Mouse (Mus musculus): Measurements from ENCODE around the gene H2-Q1. TPM values are rescaled to one million over a fixed set of nuclear protein-coding genes. Genes with fewer than 3 reads are reported as not detected.
A peak's percentile ranks its signal among the peaks of the same experiment; 100 is the strongest.
"Not testable (repeated sequence)": the region's sequence is repeated elsewhere in the genome, so short reads cannot be mapped to it uniquely, and the experiment has no call there.

The H2-Q1 gene
- polyA plus RNA-seq, 2 experiments, result 0.01 TPM; not detected in 1

DNA sequence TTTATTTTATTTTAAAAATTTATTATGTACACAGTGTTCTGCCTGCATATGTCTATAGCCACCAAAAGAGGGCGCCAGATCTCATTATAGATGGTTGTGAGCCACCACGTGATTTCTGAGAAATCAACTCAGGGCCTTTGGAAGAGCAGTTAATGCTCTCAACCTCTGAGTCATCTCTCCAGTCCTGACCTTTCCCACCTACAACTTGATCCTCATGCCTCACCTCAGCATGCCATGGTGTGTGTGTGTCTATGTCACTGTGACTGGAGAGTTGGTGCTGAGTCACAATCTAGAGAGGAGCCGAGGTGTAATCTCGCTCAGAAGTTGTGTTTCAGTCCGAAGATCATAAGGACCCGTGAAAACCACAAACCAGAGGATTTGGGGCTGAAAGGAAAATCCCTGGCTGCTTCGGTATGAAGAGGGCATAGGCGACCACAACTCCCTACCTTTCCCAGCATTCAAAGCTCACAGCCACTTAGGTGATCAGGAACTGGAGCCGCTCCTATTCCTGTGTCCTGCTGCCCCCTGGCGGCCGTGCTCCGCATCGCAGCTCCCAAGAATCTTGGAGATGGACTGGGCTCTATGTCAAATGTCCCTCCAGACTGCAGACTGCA lies 18.5 kb upstream of the H2-Q1 start:
- 27% methylated on average over 13 of the region's 13 CpGs for WGBS
- no peak overlapping the region for H3K4me3 ChIP-seq (replicated peaks; ENCODE audit: low read length)
- no peak for ATAC-seq (ENCODE audit: low FRiP score, low read depth)

DNA sequence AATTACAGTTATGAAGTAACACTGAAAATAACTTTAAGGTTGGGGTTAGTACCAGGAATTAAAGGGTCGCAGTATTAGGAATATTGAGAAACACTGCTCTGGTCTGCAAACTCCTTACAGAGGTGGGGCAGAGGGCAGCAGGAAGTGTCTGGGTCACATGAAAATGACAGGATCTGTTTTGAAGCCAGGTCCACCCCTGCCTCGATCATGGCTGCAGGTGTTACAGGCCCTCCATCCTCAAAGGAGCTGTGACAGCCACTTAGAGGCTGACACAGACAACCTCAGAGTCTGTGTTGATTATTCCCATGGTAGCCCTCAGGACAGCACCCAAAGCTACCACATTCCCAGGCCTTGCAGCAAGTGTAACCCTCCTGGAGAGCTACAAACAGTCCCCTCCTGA lies 16.9 kb upstream of the H2-Q1 start:
- no peak for TF ChIP-seq POLR2A (IDR thresholded peaks at IDR 0.05; ENCODE audit: borderline replicate concordance, extremely low read depth, insufficient read depth, insufficient read length)
- WGBS, result 76% methylated on average over 2 of the region's 2 CpGs
- Histone ChIP-seq H3K4me3 (replicated peaks; ENCODE audit: low read length) (no peak overlapping the region), H3K27me3 (ENCODE audit: control insufficient read depth, insufficient read depth, low read length) (no peaks in the 10 kb centered on the region), H3K36me3 (ENCODE audit: control insufficient read depth, insufficient read depth, low read length) (no peaks in the 10 kb centered on the region), H3K4me2 (replicated peaks; ENCODE audit: low read depth, low read length, severe bottlenecking) (no peak overlapping the region), H3K27ac (replicated peaks; ENCODE audit: low read depth, low read length) (no peak overlapping the region), H3K4me1 (ENCODE audit: control insufficient read depth, insufficient read depth, low read length) (no peaks in the 10 kb centered on the region), H3K9ac (ENCODE audit: low read depth, low read length, severe bottlenecking) (no peak overlapping the region), H3K9me3 (ENCODE audit: control insufficient read depth, low read length) (no peaks in the 10 kb centered on the region)
- DNase-seq (ENCODE audit: low spot score) (no peak), ATAC-seq (ENCODE audit: low FRiP score, low read depth) (no peak)

More for the DNA sequence above, 18.5 kb upstream of the H2-Q1 start:
- DNase-seq (ENCODE audit: low spot score), result peak; percentile 53
- Histone ChIP-seq H3K4me2 (replicated peaks; ENCODE audit: low read depth, low read length, severe bottlenecking) (no peak overlapping the region), H3K4me1 (ENCODE audit: control insufficient read depth, insufficient read depth, low read length) (no peaks in the 10 kb centered on the region), H3K9me3 (ENCODE audit: control insufficient read depth, low read length) (no peaks in the 10 kb centered on the region), H3K27me3 (ENCODE audit: control insufficient read depth, insufficient read depth, low read length) (no peaks in the 10 kb centered on the region), H3K36me3 (ENCODE audit: control insufficient read depth, insufficient read depth, low read length) (no peaks in the 10 kb centered on the region), H3K9ac (ENCODE audit: low read depth, low read length, severe bottlenecking) (no peak overlapping the region), H3K27ac (replicated peaks; ENCODE audit: low read depth, low read length) (no peak overlapping the region)
- TF ChIP-seq POLR2A (IDR thresholded peaks at IDR 0.05; ENCODE audit: borderline replicate concordance, extremely low read depth, insufficient read depth, insufficient read length), result no peak

- Histone ChIP-seq H3K9ac (ENCODE audit: low read depth, low read length, severe bottlenecking) (no peak overlapping the region), H3K4me2 (replicated peaks; ENCODE audit: low read depth, low read length, severe bottlenecking) (no peak overlapping the region), H3K27ac (replicated peaks; ENCODE audit: low read depth, low read length) (no peak overlapping the region), H3K9me3 (ENCODE audit: control insufficient read depth, low read length) (no peaks in the 10 kb centered on the region), H3K36me3 (ENCODE audit: control insufficient read depth, insufficient read depth, low read length) (no peaks in the 10 kb centered on the region), H3K4me1 (ENCODE audit: control insufficient read depth, insufficient read depth, low read length) (no peaks in the 10 kb centered on the region), H3K4me3 (replicated peaks; ENCODE audit: low read length) (no peak overlapping the region), H3K27me3 (ENCODE audit: control insufficient read depth, insufficient read depth, low read length) (no peaks in the 10 kb centered on the region)
- DNase-seq (ENCODE audit: low spot score) (no peak), ATAC-seq (ENCODE audit: low FRiP score, low read depth) (no peak)
- WGBS, result 86% methylated on average over 10 of the region's 10 CpGs
- no peak for TF ChIP-seq POLR2A (IDR thresholded peaks at IDR 0.05; ENCODE audit: borderline replicate concordance, extremely low read depth, insufficient read depth, insufficient read length)
Measured at GRCm38 (mm10) chr17:35303756-35304350, 16.4 kb upstream of the H2-Q1 start.

GRCm38 (mm10) chr17:35304478-35304877 lies 15.7 kb upstream of the H2-Q1 start:
- Histone ChIP-seq H3K4me2 (replicated peaks; ENCODE audit: low read depth, low read length, severe bottlenecking) (no peak overlapping the region), H3K4me1 (ENCODE audit: control insufficient read depth, insufficient read depth, low read length) (no peaks in the 10 kb centered on the region), H3K4me3 (replicated peaks; ENCODE audit: low read length) (no peak overlapping the region), H3K36me3 (ENCODE audit: control insufficient read depth, insufficient read depth, low read length) (no peaks in the 10 kb centered on the region), H3K9ac (ENCODE audit: low read depth, low read length, severe bottlenecking) (no peak overlapping the region), H3K27ac (replicated peaks; ENCODE audit: low read depth, low read length) (no peak overlapping the region), H3K9me3 (ENCODE audit: control insufficient read depth, low read length) (no peaks in the 10 kb centered on the region), H3K27me3 (ENCODE audit: control insufficient read depth, insufficient read depth, low read length) (no peaks in the 10 kb centered on the region)
- no peak for TF ChIP-seq POLR2A (IDR thresholded peaks at IDR 0.05; ENCODE audit: borderline replicate concordance, extremely low read depth, insufficient read depth, insufficient read length)
- ATAC-seq (ENCODE audit: low FRiP score, low read depth), result no peak
- WGBS, result 64% methylated on average over 6 of the region's 6 CpGs
- no peak for DNase-seq (ENCODE audit: low spot score)

DNA sequence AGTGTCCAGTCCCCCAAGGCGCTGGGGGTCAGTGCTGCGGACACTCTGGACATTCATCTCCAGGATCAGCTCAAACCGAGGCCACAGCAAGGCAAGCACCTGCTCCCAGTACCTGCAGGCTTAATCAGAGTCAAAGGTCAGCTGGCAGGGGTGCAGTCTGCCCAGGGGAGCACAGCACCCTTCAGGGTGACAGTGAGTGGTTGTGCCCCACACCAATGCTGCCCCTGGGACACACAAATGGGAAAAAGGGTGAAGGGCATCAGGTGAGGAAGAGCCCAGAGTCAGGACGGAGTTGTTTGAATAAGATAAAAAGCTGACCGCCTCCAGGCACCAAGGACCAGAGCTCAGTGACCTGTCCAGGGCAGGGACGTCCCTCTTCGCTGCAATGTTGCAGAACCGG lies 15.3 kb upstream of the H2-Q1 start:
- not testable (repeated sequence) for ATAC-seq (ENCODE audit: low FRiP score, low read depth); H3K4me1 ChIP-seq (ENCODE audit: control insufficient read depth, insufficient read depth, low read length); H3K4me2 ChIP-seq (replicated peaks; ENCODE audit: low read depth, low read length, severe bottlenecking); DNase-seq (ENCODE audit: low spot score); H3K27me3 ChIP-seq (ENCODE audit: control insufficient read depth, insufficient read depth, low read length); H3K9ac ChIP-seq (ENCODE audit: low read depth, low read length, severe bottlenecking); H3K9me3 ChIP-seq (ENCODE audit: control insufficient read depth, low read length); H3K4me3 ChIP-seq (replicated peaks; ENCODE audit: low read length); H3K36me3 ChIP-seq (ENCODE audit: control insufficient read depth, insufficient read depth, low read length); H3K27ac ChIP-seq (replicated peaks; ENCODE audit: low read depth, low read length)
- 76% methylated on average over 7 of the region's 8 CpGs for WGBS

Data from limb, embryonic 14.5 days (tissue).